Mouse (Mus musculus): ENCODE measurements around the gene Dlx3. TPM values are rescaled to one million over a fixed set of nuclear protein-coding genes. Genes with fewer than 3 reads are reported as not detected.

The Dlx3 gene
- total RNA-seq, 2 experiments from 2014 or later: 0.04 TPM; not detected in 1

GRCm38 (mm10) chr11:95120633-95121020 is 708 bp downstream of the Dlx3 start:
- no peak for ATAC-seq (ENCODE audit: poor library complexity, severe bottlenecking)

GRCm38 (mm10) chr11:95121161-95122099 is 1.5 kb downstream of the Dlx3 start:
- no peak for ATAC-seq (ENCODE audit: poor library complexity, severe bottlenecking)

GRCm38 (mm10) chr11:95122100-95122489 is 2.2 kb downstream of the Dlx3 start:
- ATAC-seq (ENCODE audit: poor library complexity, severe bottlenecking): no peak

GRCm38 (mm10) chr11:95125366-95125948 is 5.5 kb downstream of the Dlx3 start:
- ATAC-seq (ENCODE audit: poor library complexity, severe bottlenecking): no peak

GRCm38 (mm10) chr11:95126272-95127245 is 6.6 kb downstream of the Dlx3 start:
- no peak for ATAC-seq (ENCODE audit: poor library complexity, severe bottlenecking)

GRCm38 (mm10) chr11:95128359-95128758 is 8.4 kb downstream of the Dlx3 start:
- no peak for ATAC-seq (ENCODE audit: poor library complexity, severe bottlenecking)

GRCm38 (mm10) chr11:95130668-95131252 is 10.8 kb downstream of the Dlx3 start:
- ATAC-seq (ENCODE audit: poor library complexity, severe bottlenecking): no peak

- no peak for ATAC-seq (ENCODE audit: poor library complexity, severe bottlenecking)
These were observed 13.4 kb downstream of the Dlx3 start for GRCm38 (mm10) chr11:95133321-95133720.

- no peak for ATAC-seq (ENCODE audit: poor library complexity, severe bottlenecking)
These were observed 17.4 kb downstream of the Dlx3 start for GRCm38 (mm10) chr11:95137281-95137680.

- no peak for ATAC-seq (ENCODE audit: poor library complexity, severe bottlenecking)
These were observed 20.0 kb downstream of the Dlx3 start for GRCm38 (mm10) chr11:95139871-95140270.

- ATAC-seq (ENCODE audit: poor library complexity, severe bottlenecking): no peak
These were observed 22.3 kb downstream of the Dlx3 start for GRCm38 (mm10) chr11:95142258-95142657.

- no peak for ATAC-seq (ENCODE audit: poor library complexity, severe bottlenecking)
These were observed 23.2 kb downstream of the Dlx3 start for GRCm38 (mm10) chr11:95142980-95143575.

GRCm38 (mm10) chr11:95143663-95144062 is 23.7 kb downstream of the Dlx3 start:
- ATAC-seq (ENCODE audit: poor library complexity, severe bottlenecking): no peak

- no peak for ATAC-seq (ENCODE audit: poor library complexity, severe bottlenecking)
These were observed 24.4 kb downstream of the Dlx3 start for GRCm38 (mm10) chr11:95144091-95144945.

- ATAC-seq (ENCODE audit: poor library complexity, severe bottlenecking): no peak
These were observed 25.1 kb downstream of the Dlx3 start for GRCm38 (mm10) chr11:95144946-95145483.

- ATAC-seq (ENCODE audit: poor library complexity, severe bottlenecking): peak; percentile 85
These were observed 26.0 kb downstream of the Dlx3 start, which contains the start of gene Dlx4 for GRCm38 (mm10) chr11:95145851-95146403. Gene Dlx4 (minus strand): TSS chr11:95146263.

GRCm38 (mm10) chr11:95148754-95149153 is 28.8 kb downstream of the Dlx3 start:
- no peak for ATAC-seq (ENCODE audit: poor library complexity, severe bottlenecking)

- no peak for ATAC-seq (ENCODE audit: poor library complexity, severe bottlenecking)
These were observed 29.7 kb downstream of the Dlx3 start for GRCm38 (mm10) chr11:95149462-95150268.

All from megakaryocyte, adult 5-6 weeks (primary cell).